Mouse (Mus musculus): ENCODE results near the gene Slc16a5. TPM values are rescaled to one million over a fixed set of nuclear protein-coding genes. Genes with fewer than 3 reads are reported as not detected.

Gene Slc16a5
- polyA plus RNA-seq, 1 experiment = 8.0 TPM

GRCm38 (mm10) chr11:115508061-115508460, 45.8 kb downstream of the Slc16a5 start:
- Histone ChIP-seq H3K36me3 (ENCODE audit: control insufficient read depth, insufficient read depth, low read length) (no peaks in the 10 kb centered on the region), H3K27ac (ENCODE audit: insufficient read depth, low read length) (peak overlapping the region; percentile 16; the same call in 1 of the 2 replicates), H3K27me3 (ENCODE audit: control insufficient read depth, insufficient read depth, low read length) (no peaks in the 10 kb centered on the region), H3K4me1 (ENCODE audit: control insufficient read depth, insufficient read depth, insufficient read length) (peaks cover 31% of the 10 kb centered on the region; the same call in 1 of the 2 replicates), H3K4me3 (ENCODE audit: extremely low read depth, insufficient read depth, insufficient read length) (no peak overlapping the region)
- TF ChIP-seq POLR2A (IDR thresholded peaks at IDR 0.05; ENCODE audit: low read depth, low read length) = no peak
- no peak for TF ChIP-seq CTCF (IDR thresholded peaks at IDR 0.05; ENCODE audit: extremely low read depth, insufficient read depth, insufficient read length, insufficient replicate concordance)
- DNase-seq (ENCODE audit: low read depth in 1 of 2, low spot score in 2 of 2) = peak in 1 of 2 experiments; percentile 14
- WGBS = 60% methylated on average over 2 of the region's 2 CpGs

DNA sequence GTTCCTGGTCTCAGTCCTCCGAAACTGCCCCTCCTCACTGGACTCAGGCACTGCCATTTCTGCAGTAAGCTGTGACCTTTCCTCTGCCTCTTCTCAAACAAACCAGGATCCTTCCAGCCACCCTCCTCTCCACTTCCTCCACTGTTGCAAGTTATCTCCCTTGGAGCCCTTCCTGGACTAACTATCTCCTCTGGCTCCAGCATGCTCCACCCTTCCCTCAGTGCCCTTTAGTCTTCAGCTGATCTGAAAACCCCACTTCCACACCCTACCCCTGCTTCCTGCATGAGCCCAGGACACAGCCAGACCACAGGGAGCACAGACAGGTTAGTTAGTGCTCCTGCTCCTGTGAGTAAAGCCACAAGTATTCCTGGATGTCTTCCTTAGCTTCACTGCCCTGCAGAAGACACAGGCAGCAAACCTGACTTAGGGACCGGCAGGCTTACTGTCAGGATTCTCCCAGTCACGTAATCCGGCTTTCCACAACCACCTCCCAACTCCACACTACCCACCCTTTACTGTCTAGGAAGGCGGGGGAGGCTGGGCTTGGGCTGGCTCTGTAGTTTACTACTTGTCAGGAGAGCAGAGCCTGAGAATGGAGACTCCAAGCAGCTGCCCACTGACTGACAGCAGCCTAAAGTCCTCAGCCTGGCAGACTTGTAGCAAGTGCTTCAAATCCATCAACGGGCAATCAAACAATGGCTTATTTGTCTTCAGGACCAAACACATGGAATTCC, 47.7 kb downstream of the Slc16a5 start:
- 79% methylated on average over 6 of the region's 6 CpGs for WGBS
- Histone ChIP-seq H3K4me3 (ENCODE audit: extremely low read depth, insufficient read depth, insufficient read length) (no peak overlapping the region), H3K36me3 (ENCODE audit: control insufficient read depth, insufficient read depth, low read length) (no peaks in the 10 kb centered on the region), H3K27ac (ENCODE audit: insufficient read depth, low read length) (no peak overlapping the region; the same call in 1 of the 2 replicates), H3K27me3 (ENCODE audit: control insufficient read depth, insufficient read depth, low read length) (no peaks in the 10 kb centered on the region), H3K4me1 (ENCODE audit: control insufficient read depth, insufficient read depth, insufficient read length) (peaks cover 33% of the 10 kb centered on the region; the same call in 1 of the 2 replicates)
- TF ChIP-seq POLR2A (IDR thresholded peaks at IDR 0.05; ENCODE audit: low read depth, low read length) (no peak), CTCF (IDR thresholded peaks at IDR 0.05; ENCODE audit: extremely low read depth, insufficient read depth, insufficient read length, insufficient replicate concordance) (no peak)
- no peak for DNase-seq (ENCODE audit: low read depth in 1 of 2, low spot score in 2 of 2)

DNA sequence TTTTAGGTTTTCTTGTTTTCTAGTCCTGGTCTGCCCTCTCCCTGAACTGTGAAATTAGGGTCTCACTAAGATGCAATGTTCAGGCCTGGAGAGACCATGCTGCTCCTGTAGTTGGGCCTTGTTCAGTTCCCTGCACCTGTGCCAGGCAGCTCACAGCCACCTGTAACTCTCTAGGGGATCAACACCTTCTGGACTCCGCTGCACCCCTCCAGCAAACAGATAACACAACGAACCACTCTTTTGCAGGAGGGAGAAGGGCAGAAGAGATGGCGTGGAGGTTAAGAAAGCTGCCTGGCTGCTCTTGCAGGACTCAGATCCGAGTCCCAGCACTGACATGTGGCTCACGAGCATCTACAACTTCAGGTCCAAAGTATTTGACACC, 48.2 kb downstream of the Slc16a5 start:
- H3K27me3 ChIP-seq (ENCODE audit: control insufficient read depth, insufficient read depth, low read length) = no peaks in the 10 kb centered on the region
- no peak overlapping the region for H3K4me3 ChIP-seq (ENCODE audit: extremely low read depth, insufficient read depth, insufficient read length)
- no peak for DNase-seq (ENCODE audit: low read depth in 1 of 2, low spot score in 2 of 2)
- TF ChIP-seq POLR2A (IDR thresholded peaks at IDR 0.05; ENCODE audit: low read depth, low read length) (no peak), CTCF (IDR thresholded peaks at IDR 0.05; ENCODE audit: extremely low read depth, insufficient read depth, insufficient read length, insufficient replicate concordance) (no peak)
- H3K27ac ChIP-seq (ENCODE audit: insufficient read depth, low read length) = peak overlapping the region; percentile 21; the same call in 1 of the 2 replicates
- H3K36me3 ChIP-seq (ENCODE audit: control insufficient read depth, insufficient read depth, low read length) = no peaks in the 10 kb centered on the region
- 65% methylated on average over 5 of the region's 5 CpGs for WGBS
- peaks cover 34% of the 10 kb centered on the region; the same call in 1 of the 2 replicates for H3K4me1 ChIP-seq (ENCODE audit: control insufficient read depth, insufficient read depth, insufficient read length)

DNA sequence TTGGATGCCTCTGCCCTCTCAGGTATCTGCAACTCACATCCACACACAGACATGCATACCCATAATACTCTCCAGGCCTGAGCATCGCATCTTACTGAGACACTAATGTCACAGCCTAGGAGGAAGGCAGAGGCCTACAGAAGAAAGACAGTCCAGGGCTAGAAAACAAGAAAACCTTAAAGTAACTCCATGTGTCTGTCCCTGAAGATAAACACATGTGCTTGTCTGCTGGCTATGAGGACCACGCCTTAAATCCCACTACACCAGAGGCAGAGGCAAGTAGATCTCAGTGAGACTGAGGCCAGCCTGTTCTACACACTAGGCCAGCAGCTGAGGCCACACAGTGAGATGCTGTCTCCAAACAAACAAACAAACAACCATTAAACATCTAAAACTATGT, 48.8 kb downstream of the Slc16a5 start:
- DNase-seq (ENCODE audit: low read depth in 1 of 2, low spot score in 2 of 2) = no peak
- H3K4me3 ChIP-seq (ENCODE audit: extremely low read depth, insufficient read depth, insufficient read length) = no peak overlapping the region
- H3K4me1 ChIP-seq (ENCODE audit: control insufficient read depth, insufficient read depth, insufficient read length) = peaks cover 34% of the 10 kb centered on the region; the same call in 1 of the 2 replicates
- TF ChIP-seq POLR2A (IDR thresholded peaks at IDR 0.05; ENCODE audit: low read depth, low read length) (no peak), CTCF (IDR thresholded peaks at IDR 0.05; ENCODE audit: extremely low read depth, insufficient read depth, insufficient read length, insufficient replicate concordance) (no peak)
- 78% methylated on average over 2 of the region's 2 CpGs for WGBS
- no peaks in the 10 kb centered on the region for H3K27me3 ChIP-seq (ENCODE audit: control insufficient read depth, insufficient read depth, low read length)
- no peaks in the 10 kb centered on the region for H3K36me3 ChIP-seq (ENCODE audit: control insufficient read depth, insufficient read depth, low read length)
- H3K27ac ChIP-seq (ENCODE audit: insufficient read depth, low read length) = 0 out of 2 replicates have a peak overlapping the region, but pooled peaks have one; percentile 1

DNA sequence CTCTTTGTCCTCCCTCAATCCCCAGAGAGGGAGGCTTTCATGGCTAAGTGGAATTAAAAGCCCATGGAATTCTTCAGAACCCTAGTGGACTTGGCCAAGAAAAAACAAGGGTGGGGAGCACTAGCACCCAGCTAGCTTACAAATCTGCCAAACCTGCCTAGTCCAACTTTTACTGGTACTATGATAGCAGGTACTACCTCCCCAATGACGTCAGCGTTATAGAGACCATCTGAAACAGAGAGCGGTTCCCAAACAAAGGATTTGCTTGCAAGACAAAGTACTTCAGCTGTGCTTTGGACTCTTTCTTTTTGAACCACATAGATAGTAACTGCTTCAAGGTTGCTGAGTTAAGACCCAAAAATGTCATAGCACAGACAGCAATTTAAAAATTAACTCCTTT, 49.7 kb downstream of the Slc16a5 start:
- Histone ChIP-seq H3K36me3 (ENCODE audit: control insufficient read depth, insufficient read depth, low read length) (no peaks in the 10 kb centered on the region), H3K27me3 (ENCODE audit: control insufficient read depth, insufficient read depth, low read length) (no peaks in the 10 kb centered on the region), H3K4me3 (ENCODE audit: extremely low read depth, insufficient read depth, insufficient read length) (0 out of 2 replicates have a peak overlapping the region, but pooled peaks have one; percentile 85), H3K4me1 (ENCODE audit: control insufficient read depth, insufficient read depth, insufficient read length) (peaks cover 34% of the 10 kb centered on the region; the same call in 1 of the 2 replicates), H3K27ac (ENCODE audit: insufficient read depth, low read length) (peak overlapping the region; percentile 69)
- 71% methylated on average over 3 of the region's 3 CpGs for WGBS
- TF ChIP-seq CTCF (IDR thresholded peaks at IDR 0.05; ENCODE audit: extremely low read depth, insufficient read depth, insufficient read length, insufficient replicate concordance) = no peak
- TF ChIP-seq POLR2A (IDR thresholded peaks at IDR 0.05; ENCODE audit: low read depth, low read length) = no peak
- DNase-seq (ENCODE audit: low read depth in 1 of 2, low spot score in 2 of 2) = no peak

DNA sequence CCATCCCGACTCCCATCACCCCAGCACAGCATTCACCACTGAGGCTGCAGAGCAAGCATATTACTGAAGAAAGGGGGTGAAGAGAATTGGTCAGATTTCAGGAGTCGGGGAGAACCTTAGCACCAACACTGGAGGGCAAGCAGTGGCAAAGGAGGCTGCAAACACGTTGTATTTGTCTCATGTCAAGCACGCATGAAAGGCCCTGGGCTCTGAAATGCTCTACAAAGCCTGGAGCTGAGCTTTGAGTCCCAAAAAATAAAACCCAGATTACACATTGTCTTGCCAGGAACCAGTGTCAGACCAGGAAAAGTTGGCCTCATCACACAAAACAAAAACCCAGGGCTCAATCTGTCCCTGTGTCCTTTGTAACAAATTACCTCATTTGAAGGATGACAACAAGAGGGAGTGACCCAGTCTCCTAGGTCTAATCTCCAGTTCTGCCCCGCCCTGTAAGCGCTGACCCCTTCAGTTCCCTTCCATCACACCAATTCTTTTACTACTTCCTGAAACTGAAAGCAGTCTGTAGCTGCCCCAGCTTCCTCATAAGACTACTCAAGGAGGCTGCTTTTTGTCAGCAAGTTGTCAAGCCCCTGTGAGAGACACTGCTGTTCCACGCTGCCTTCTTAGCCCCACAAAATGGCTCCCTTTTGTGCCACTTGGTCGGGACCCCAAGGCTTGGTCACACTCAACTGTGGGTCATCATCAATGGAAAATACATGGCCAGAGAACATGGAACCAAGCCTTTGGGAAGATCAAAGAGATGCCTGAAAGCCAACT, 50.3 kb downstream of the Slc16a5 start:
- peak overlapping the region; percentile 86 for H3K27ac ChIP-seq (ENCODE audit: insufficient read depth, low read length)
- TF ChIP-seq CTCF (IDR thresholded peaks at IDR 0.05; ENCODE audit: extremely low read depth, insufficient read depth, insufficient read length, insufficient replicate concordance) (no peak), POLR2A (IDR thresholded peaks at IDR 0.05; ENCODE audit: low read depth, low read length) (no peak)
- WGBS = 19% methylated on average over 8 of the region's 8 CpGs
- peak; percentile 54 to 57 for DNase-seq (ENCODE audit: low read depth in 1 of 2, low spot score in 2 of 2)
- H3K4me1 ChIP-seq (ENCODE audit: control insufficient read depth, insufficient read depth, insufficient read length) = peaks cover 34% of the 10 kb centered on the region; the same call in 1 of the 2 replicates
- peak overlapping the region; percentile 85 for H3K4me3 ChIP-seq (ENCODE audit: extremely low read depth, insufficient read depth, insufficient read length)
- H3K27me3 ChIP-seq (ENCODE audit: control insufficient read depth, insufficient read depth, low read length) = no peaks in the 10 kb centered on the region
- H3K36me3 ChIP-seq (ENCODE audit: control insufficient read depth, insufficient read depth, low read length) = no peaks in the 10 kb centered on the region

All from spleen, adult 2 months (tissue).